Mouse (Mus musculus): Measurements from ENCODE around the gene Map4k1.

DNA sequence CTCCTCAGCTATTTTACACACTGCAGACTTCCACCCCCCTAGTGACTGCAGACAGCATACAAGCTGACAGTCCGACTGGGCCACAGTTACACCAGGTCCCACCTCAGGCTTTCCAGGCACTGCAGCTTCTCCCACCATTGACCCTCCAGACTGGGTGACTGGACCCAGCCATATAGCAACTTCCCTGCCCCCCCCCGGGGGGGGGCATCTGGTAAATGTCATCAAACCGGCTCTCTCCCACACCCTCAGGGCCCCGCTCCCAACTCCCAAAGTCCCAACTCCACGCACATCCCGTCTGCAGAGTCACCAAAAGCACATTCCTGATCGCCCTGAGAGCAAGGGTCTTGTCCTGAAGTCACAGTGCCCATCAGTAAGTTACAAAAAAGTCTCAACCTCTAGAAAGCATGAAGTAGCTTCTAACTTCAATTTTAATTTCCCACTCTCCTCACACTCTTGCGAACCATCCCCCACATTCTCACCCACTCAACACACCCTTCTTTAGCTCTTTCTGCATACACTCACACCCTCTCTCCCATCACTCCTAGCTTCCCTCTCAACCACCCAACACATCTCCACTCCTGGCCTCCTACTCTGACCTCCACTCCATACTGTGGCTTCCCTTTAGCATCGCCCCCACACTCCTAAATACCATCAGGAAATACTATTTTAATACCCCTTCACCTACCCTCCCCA, 21.4 kb upstream of the Map4k1 start:
- TF ChIP-seq POLR2A (IDR thresholded peaks at IDR 0.05; ENCODE audit: insufficient read depth, low read depth, low read length) = no peak
- no peak for TF ChIP-seq CTCF (IDR thresholded peaks at IDR 0.05)

Data from heart, adult 2 months (tissue).